Mouse (Mus musculus): ENCODE measurements around the gene Wdr25. TPM values are rescaled to one million over a fixed set of nuclear protein-coding genes. Genes with fewer than 3 reads are reported as not detected.

Wdr25 gene
- polyA plus RNA-seq, 1 experiment from 2014 or later, result 5.0 TPM

DNA sequence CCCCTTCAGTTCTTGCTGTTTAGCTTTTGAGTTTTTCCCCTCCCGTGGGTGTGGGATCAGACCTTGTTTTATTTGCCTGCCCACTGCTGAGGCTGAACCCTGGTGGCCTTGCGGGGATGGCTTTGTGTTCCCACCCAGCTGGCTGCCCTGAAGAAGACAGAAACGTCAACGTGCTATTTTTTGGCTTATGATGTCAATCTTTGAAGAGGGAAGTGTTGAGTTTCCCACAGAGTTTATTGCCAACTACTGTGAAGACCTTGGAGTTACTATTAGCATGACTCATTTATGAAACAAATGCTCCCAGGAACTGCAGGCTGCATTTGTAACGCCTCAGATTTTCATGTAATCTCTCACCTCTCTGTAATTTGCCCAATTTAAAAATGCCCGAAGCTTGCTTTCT, 43.4 kb downstream of the Wdr25 start:
- no peak overlapping the region for H3K27ac ChIP-seq (replicated peaks in 1 of 2; ENCODE audit: control insufficient read depth in 1 of 2, insufficient read depth in 1 of 2, low read depth in 2 of 2, low read length in 2 of 2)
- WGBS, result 46% methylated on average over 6 of the region's 6 CpGs
- ATAC-seq (ENCODE audit: insufficient number of reproducible peaks, insufficient read depth, low FRiP score, low read depth), result no peak

DNA sequence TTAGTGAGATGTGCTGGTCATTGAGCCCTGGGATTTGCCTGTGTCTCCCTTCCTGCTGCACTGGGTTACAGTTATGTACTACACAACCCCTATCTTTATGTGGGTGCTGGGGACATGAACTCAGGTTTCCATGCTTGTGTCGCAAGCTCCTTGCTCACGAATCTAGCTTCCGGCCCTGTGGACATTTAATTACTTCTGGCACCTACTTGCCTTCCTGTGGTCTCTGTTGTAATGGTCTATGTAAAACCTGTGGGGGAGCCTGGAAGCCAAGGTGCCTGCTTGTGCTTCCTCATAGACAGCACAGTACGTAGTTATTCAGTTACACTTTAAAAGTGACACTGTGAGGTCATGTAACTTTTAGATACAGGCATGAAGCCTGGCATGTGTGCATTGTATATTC, 44.1 kb downstream of the Wdr25 start:
- H3K9me3 ChIP-seq (ENCODE audit: control insufficient read depth, low read length), result no peaks in the 10 kb centered on the region
- no peak for ATAC-seq (ENCODE audit: insufficient number of reproducible peaks, insufficient read depth, low FRiP score, low read depth)
- 81% methylated on average over 4 of the region's 4 CpGs for WGBS
- no peaks in the 10 kb centered on the region for H3K36me3 ChIP-seq (ENCODE audit: control insufficient read depth, insufficient read depth, low read length)
- no peak overlapping the region for H3K9ac ChIP-seq (ENCODE audit: low read length)
- H3K4me3 ChIP-seq (ENCODE audit: control insufficient read depth in 1 of 2, insufficient read depth in 1 of 2, low read depth in 1 of 2, low read length in 2 of 2), result no peak overlapping the region
- H3K4me2 ChIP-seq (ENCODE audit: low read length), result no peak overlapping the region
- no peaks in the 10 kb centered on the region for H3K27me3 ChIP-seq (ENCODE audit: control insufficient read depth, insufficient read depth, low read length)
- no peak overlapping the region for H3K27ac ChIP-seq (replicated peaks in 1 of 2; ENCODE audit: control insufficient read depth in 1 of 2, insufficient read depth in 1 of 2, low read depth in 2 of 2, low read length in 2 of 2)
- H3K4me1 ChIP-seq (ENCODE audit: control insufficient read depth in 2 of 2, insufficient read depth in 2 of 2, low read length in 2 of 2), result peaks cover 5 to 8% of the 10 kb centered on the region in 2 experiments; a peak in 3 of 4 replicates

More for the DNA sequence above, 43.4 kb downstream of the Wdr25 start:
- Histone ChIP-seq H3K27me3 (ENCODE audit: control insufficient read depth, insufficient read depth, low read length) (no peaks in the 10 kb centered on the region), H3K4me2 (ENCODE audit: low read length) (no peak overlapping the region), H3K4me3 (ENCODE audit: control insufficient read depth in 1 of 2, insufficient read depth in 1 of 2, low read depth in 1 of 2, low read length in 2 of 2) (no peak overlapping the region), H3K9me3 (ENCODE audit: control insufficient read depth, low read length) (no peaks in the 10 kb centered on the region), H3K9ac (ENCODE audit: low read length) (no peak overlapping the region), H3K4me1 (ENCODE audit: control insufficient read depth in 2 of 2, insufficient read depth in 2 of 2, low read length in 2 of 2) (peaks cover 5 to 8% of the 10 kb centered on the region in 2 experiments; a peak in 3 of 4 replicates), H3K36me3 (ENCODE audit: control insufficient read depth, insufficient read depth, low read length) (no peaks in the 10 kb centered on the region)

DNA sequence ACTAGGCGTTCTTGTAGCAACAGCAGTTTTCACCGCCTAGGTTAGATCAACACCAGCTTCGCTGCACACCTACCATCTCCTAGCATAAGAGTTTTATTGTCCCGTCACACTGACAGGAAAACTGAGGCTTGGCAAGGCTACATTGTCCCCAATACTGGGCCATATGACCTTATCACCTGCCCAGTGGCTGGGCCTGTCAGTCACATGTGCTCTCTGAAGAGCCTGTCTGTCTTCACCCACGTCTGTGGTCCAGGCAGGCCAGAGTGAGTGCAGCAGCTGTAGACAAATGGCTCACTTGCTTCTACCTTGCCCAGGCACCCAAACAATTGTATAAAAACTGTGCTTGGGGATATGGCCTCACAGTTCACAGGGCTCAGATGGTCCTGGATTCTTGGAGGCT, 45.4 kb downstream of the Wdr25 start:
- Histone ChIP-seq H3K36me3 (ENCODE audit: control insufficient read depth, insufficient read depth, low read length) (no peaks in the 10 kb centered on the region), H3K27me3 (ENCODE audit: control insufficient read depth, insufficient read depth, low read length) (no peaks in the 10 kb centered on the region), H3K4me2 (ENCODE audit: low read length) (no peak overlapping the region), H3K9ac (ENCODE audit: low read length) (no peak overlapping the region), H3K4me1 (ENCODE audit: control insufficient read depth in 2 of 2, insufficient read depth in 2 of 2, low read length in 2 of 2) (peaks cover 5 to 8% of the 10 kb centered on the region in 2 experiments; a peak in 3 of 4 replicates), H3K27ac (replicated peaks in 1 of 2; ENCODE audit: control insufficient read depth in 1 of 2, insufficient read depth in 1 of 2, low read depth in 2 of 2, low read length in 2 of 2) (no peak overlapping the region), H3K4me3 (ENCODE audit: control insufficient read depth in 1 of 2, insufficient read depth in 1 of 2, low read depth in 1 of 2, low read length in 2 of 2) (no peak overlapping the region), H3K9me3 (ENCODE audit: control insufficient read depth, low read length) (no peaks in the 10 kb centered on the region)
- no peak; the same call in 1 of the 2 replicates for ATAC-seq (ENCODE audit: insufficient number of reproducible peaks, insufficient read depth, low FRiP score, low read depth)
- 65% methylated on average over 5 of the region's 5 CpGs for WGBS

DNA sequence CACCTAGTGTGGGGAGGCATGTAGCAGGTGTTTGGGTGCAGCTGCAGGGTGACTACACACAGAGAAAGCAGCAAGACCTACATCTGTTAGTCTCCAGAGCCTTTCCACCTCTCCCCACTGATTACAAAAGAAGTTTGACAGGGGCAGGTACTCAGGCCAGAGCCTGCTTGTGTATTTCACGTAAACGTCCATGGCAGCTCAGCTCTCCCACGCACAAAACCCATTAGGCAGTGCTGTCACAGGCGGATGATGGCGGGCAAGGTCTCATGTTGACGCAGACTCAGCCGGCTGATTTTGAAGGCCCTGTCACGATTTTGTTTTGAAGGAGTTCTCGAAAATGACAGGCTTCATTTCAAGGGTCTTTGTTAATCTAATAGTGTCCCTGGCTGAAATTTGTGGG, 45.9 kb downstream of the Wdr25 start:
- 85% methylated on average over 9 of the region's 9 CpGs for WGBS
- Histone ChIP-seq H3K9me3 (ENCODE audit: control insufficient read depth, low read length) (no peaks in the 10 kb centered on the region), H3K9ac (ENCODE audit: low read length) (no peak overlapping the region)

DNA sequence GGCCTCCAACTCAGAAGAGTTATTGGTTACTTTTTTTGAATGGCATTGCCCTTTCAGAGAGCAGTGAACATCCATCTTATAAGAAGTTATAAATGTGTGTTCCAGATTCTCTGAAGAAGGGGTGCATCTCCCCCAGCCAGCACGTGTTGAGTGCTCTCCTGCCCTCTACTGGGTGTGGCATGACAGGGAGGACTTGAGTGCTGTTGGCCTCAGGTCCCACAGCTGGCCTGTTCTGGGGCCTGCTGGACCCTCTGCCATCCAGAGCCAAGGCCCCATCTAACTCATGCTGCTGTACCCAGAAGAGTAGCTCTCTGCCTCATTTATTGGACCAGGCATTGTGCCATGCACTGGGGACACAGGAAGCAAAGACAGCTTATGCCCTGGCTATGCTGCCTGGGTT, 46.8 kb downstream of the Wdr25 start:
- no peak overlapping the region for H3K27ac ChIP-seq (replicated peaks in 1 of 2; ENCODE audit: control insufficient read depth in 1 of 2, insufficient read depth in 1 of 2, low read depth in 2 of 2, low read length in 2 of 2)
- 43% methylated on average over 1 of the region's 1 CpGs for WGBS
- H3K4me1 ChIP-seq (ENCODE audit: control insufficient read depth in 2 of 2, insufficient read depth in 2 of 2, low read length in 2 of 2), result peaks cover 5 to 8% of the 10 kb centered on the region in 2 experiments; a peak in 3 of 4 replicates
- no peaks in the 10 kb centered on the region for H3K27me3 ChIP-seq (ENCODE audit: control insufficient read depth, insufficient read depth, low read length)
- H3K9ac ChIP-seq (ENCODE audit: low read length), result no peak overlapping the region
- H3K36me3 ChIP-seq (ENCODE audit: control insufficient read depth, insufficient read depth, low read length), result no peaks in the 10 kb centered on the region
- no peak for ATAC-seq (ENCODE audit: insufficient number of reproducible peaks, insufficient read depth, low FRiP score, low read depth)
- H3K4me3 ChIP-seq (ENCODE audit: control insufficient read depth in 1 of 2, insufficient read depth in 1 of 2, low read depth in 1 of 2, low read length in 2 of 2), result no peak overlapping the region
- no peaks in the 10 kb centered on the region for H3K9me3 ChIP-seq (ENCODE audit: control insufficient read depth, low read length)
- H3K4me2 ChIP-seq (ENCODE audit: low read length), result no peak overlapping the region

More for the DNA sequence above, 45.9 kb downstream of the Wdr25 start:
- H3K4me3 ChIP-seq (ENCODE audit: control insufficient read depth in 1 of 2, insufficient read depth in 1 of 2, low read depth in 1 of 2, low read length in 2 of 2), result no peak overlapping the region
- H3K27me3 ChIP-seq (ENCODE audit: control insufficient read depth, insufficient read depth, low read length), result no peaks in the 10 kb centered on the region
- H3K4me1 ChIP-seq (ENCODE audit: control insufficient read depth in 2 of 2, insufficient read depth in 2 of 2, low read length in 2 of 2), result peaks cover 5 to 8% of the 10 kb centered on the region in 2 experiments; a peak in 3 of 4 replicates
- no peak for ATAC-seq (ENCODE audit: insufficient number of reproducible peaks, insufficient read depth, low FRiP score, low read depth)
- no peak overlapping the region for H3K4me2 ChIP-seq (ENCODE audit: low read length)
- no peak overlapping the region for H3K27ac ChIP-seq (replicated peaks in 1 of 2; ENCODE audit: control insufficient read depth in 1 of 2, insufficient read depth in 1 of 2, low read depth in 2 of 2, low read length in 2 of 2)
- H3K36me3 ChIP-seq (ENCODE audit: control insufficient read depth, insufficient read depth, low read length), result no peaks in the 10 kb centered on the region

DNA sequence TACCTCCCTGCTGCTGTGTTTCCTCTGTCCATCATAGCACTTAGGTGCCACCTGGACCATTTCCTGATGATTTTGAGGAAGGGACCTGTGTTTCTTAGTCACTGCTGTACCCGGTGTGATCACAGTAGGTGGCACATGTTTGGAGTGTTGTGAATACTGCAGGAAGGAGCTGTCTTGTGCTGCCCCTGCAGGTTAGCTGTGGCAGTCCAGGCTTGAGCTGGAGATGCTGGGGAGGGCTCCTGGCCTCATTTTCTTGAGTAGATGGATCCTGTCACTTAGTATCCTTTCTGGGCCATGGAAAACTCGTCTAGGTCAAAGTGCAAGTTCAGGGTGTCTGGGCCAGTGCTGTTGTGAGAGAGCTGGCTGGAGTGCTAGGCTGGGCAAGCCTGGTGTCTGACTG, 47.9 kb downstream of the Wdr25 start:
- Histone ChIP-seq H3K4me2 (ENCODE audit: low read length) (no peak overlapping the region), H3K9ac (ENCODE audit: low read length) (no peak overlapping the region), H3K27ac (replicated peaks in 1 of 2; ENCODE audit: control insufficient read depth in 1 of 2, insufficient read depth in 1 of 2, low read depth in 2 of 2, low read length in 2 of 2) (no peak overlapping the region), H3K27me3 (ENCODE audit: control insufficient read depth, insufficient read depth, low read length) (no peaks in the 10 kb centered on the region), H3K9me3 (ENCODE audit: control insufficient read depth, low read length) (no peaks in the 10 kb centered on the region), H3K36me3 (ENCODE audit: control insufficient read depth, insufficient read depth, low read length) (no peaks in the 10 kb centered on the region), H3K4me1 (ENCODE audit: control insufficient read depth in 2 of 2, insufficient read depth in 2 of 2, low read length in 2 of 2) (peaks cover 5 to 6% of the 10 kb centered on the region in 2 experiments; a peak in 3 of 4 replicates), H3K4me3 (ENCODE audit: control insufficient read depth in 1 of 2, insufficient read depth in 1 of 2, low read depth in 1 of 2, low read length in 2 of 2) (no peak overlapping the region)
- WGBS, result 54% methylated on average over 2 of the region's 2 CpGs
- no peak for ATAC-seq (ENCODE audit: insufficient number of reproducible peaks, insufficient read depth, low FRiP score, low read depth)

DNA sequence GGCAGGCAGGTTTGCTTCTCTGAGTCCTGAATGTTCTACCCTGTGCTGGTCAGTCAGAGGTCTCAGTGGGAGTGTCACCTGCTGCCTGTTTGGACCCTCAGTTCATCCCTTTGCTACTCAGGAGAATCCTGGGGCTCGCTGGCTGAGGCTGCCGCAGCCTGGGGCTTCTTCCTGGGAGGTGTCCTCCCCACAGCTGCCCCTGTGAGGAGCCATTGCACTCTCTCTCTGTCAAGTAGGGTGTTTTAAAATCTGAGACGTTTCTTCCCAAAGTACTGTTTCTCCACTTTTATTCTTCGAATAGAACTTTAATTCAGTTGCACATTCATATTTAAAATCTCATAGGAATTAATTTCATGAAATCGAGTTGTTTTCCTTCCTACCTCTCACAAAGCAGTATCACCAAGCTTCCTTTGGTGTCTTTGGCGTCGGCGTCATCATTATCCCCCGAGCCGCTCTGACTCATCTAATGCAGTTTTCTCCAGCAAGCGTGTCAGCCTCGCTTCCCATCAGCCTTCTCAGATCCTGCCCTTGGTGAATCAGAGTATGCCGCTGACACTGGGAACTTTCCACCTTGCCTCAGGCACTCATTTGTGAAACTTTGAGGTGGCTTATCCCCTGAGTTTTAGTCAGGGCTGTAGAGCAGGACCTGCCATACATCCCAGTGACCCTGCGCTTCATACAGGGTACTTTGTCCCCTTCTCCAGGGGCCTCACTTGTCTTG, 48.9 kb downstream of the Wdr25 start:
- Histone ChIP-seq H3K4me3 (ENCODE audit: control insufficient read depth in 1 of 2, insufficient read depth in 1 of 2, low read depth in 1 of 2, low read length in 2 of 2) (no peak overlapping the region), H3K27me3 (ENCODE audit: control insufficient read depth, insufficient read depth, low read length) (no peaks in the 10 kb centered on the region), H3K36me3 (ENCODE audit: control insufficient read depth, insufficient read depth, low read length) (no peaks in the 10 kb centered on the region), H3K4me2 (ENCODE audit: low read length) (no peak overlapping the region), H3K9ac (ENCODE audit: low read length) (no peak overlapping the region), H3K27ac (replicated peaks in 1 of 2; ENCODE audit: control insufficient read depth in 1 of 2, insufficient read depth in 1 of 2, low read depth in 2 of 2, low read length in 2 of 2) (no peak overlapping the region), H3K4me1 (ENCODE audit: control insufficient read depth in 2 of 2, insufficient read depth in 2 of 2, low read length in 2 of 2) (no peaks in the 10 kb centered on the region), H3K9me3 (ENCODE audit: control insufficient read depth, low read length) (no peaks in the 10 kb centered on the region)
- 78% methylated on average over 14 of the region's 14 CpGs for WGBS
- ATAC-seq (ENCODE audit: insufficient number of reproducible peaks, insufficient read depth, low FRiP score, low read depth), result no peak
